Mouse (Mus musculus) embryonic facial prominence, embryonic 15.5 days (tissue): ENCODE measurements around the gene Il22ra1. TPM values are rescaled to one million over a fixed set of nuclear protein-coding genes. Genes with fewer than 3 reads are reported as not detected.
A peak's percentile ranks its signal among the peaks of the same experiment; 100 is the strongest.

Experiments
- ATAC-seq: fragments of 200-750 bp; cut with Nextera tagmentation; 2 replicates; pipeline ENCODE4 v1.8.0; 2017; ENCODE audit warnings: low read depth, moderate TSS enrichment; ENCODE audit not compliant: insufficient number of reproducible peaks, low FRiP score, low TSS enrichment
- H3K27ac ChIP-seq: fragments of 300-500 bp; sonication (generic); replicated peaks from 2 replicates; pipeline ENCODE4 v1.5.1; 2015; ENCODE audit warnings: mild to moderate bottlenecking, inconsistent platforms
- H3K27me3 ChIP-seq: fragments of 300-500 bp; sonication (generic); 2 replicates; pipeline ENCODE4 v1.6.1; 2015; ENCODE audit warnings: inconsistent platforms
- H3K36me3 ChIP-seq: fragments of 300-500 bp; sonication (generic); 2 replicates; pipeline ENCODE4 v1.6.1; 2015; ENCODE audit warnings: mild to moderate bottlenecking, inconsistent platforms
- H3K4me1 ChIP-seq: fragments of 300-500 bp; sonication (generic); 2 replicates; pipeline ENCODE4 v1.6.1; 2015; ENCODE audit warnings: inconsistent platforms
- H3K4me2 ChIP-seq: fragments of 300-500 bp; sonication (generic); replicated peaks from 2 replicates; pipeline ENCODE4 v1.6.1; 2015; ENCODE audit warnings: mild to moderate bottlenecking, inconsistent platforms
- H3K4me3 ChIP-seq: fragments of 300-500 bp; sonication (generic); replicated peaks from 2 replicates; pipeline ENCODE4 v1.5.1; 2015; ENCODE audit warnings: mild to moderate bottlenecking, inconsistent platforms
- H3K9ac ChIP-seq: fragments of 300-500 bp; sonication (generic); 2 replicates; pipeline ENCODE4 v1.6.1; 2015; ENCODE audit warnings: inconsistent platforms
- H3K9me3 ChIP-seq: fragments of 300-500 bp; sonication (generic); replicated peaks from 2 replicates; pipeline ENCODE4 v1.6.1; 2016; ENCODE audit warnings: inconsistent platforms
- WGBS: fragments of 180-500 bp; shearing (Covaris S2); methylation state at CpG from one replicate; pipeline ENCODE4 v1.1.7; 2015; 5-methylcytosine and 5-hydroxymethylcytosine counted together
- polyA plus RNA-seq: library from polyadenylated mRNA; unstranded; fragments of >200 nt; fragmentation: Nextera tagmentation; extraction: Ambion mirVana; gene quantifications from 2 replicates; pipeline ENCODE4 v1.2.1, GENCODE M21; 2015

Il22ra1 gene
- polyA plus RNA-seq = 0.62 and 1.1 TPM in 2 replicates

- H3K27ac ChIP-seq = 0 out of 2 replicates have a peak within 1 kb of the TSS, but pooled peaks have one; percentile 39
- H3K9me3 ChIP-seq = no peaks in the 10 kb centered on the region
- no peak within 1 kb of the TSS for H3K9ac ChIP-seq
- peak within 1 kb of the TSS; percentile 31 for H3K4me2 ChIP-seq
- peak within 1 kb of the TSS; percentile 15; the same call in 1 of the 2 replicates for H3K4me3 ChIP-seq
- WGBS = 45% methylated on average over 14 of the region's 14 CpGs
- 0 out of 2 replicates have a peak, but pooled peaks have one; percentile 27 for ATAC-seq
- H3K27me3 ChIP-seq = no peaks in the 10 kb centered on the region
- H3K4me1 ChIP-seq = peaks cover 19% of the 10 kb centered on the region
- no peaks in the 10 kb centered on the region for H3K36me3 ChIP-seq
These were observed at the start of gene Il22ra1 for GRCm38 (mm10) chr4:135727817-135728216. Gene Il22ra1, plus strand, starts transcription at chr4:135728172.

- peaks cover 7% of the 10 kb centered on the region; the same call in 1 of the 2 replicates for H3K4me1 ChIP-seq
- WGBS = 51% methylated on average over 4 of the region's 4 CpGs
- H3K9me3 ChIP-seq = no peaks in the 10 kb centered on the region
- H3K27me3 ChIP-seq = peaks cover 4% of the 10 kb centered on the region
- no peak for ATAC-seq
- H3K4me3 ChIP-seq = no peak overlapping the region
- no peaks in the 10 kb centered on the region for H3K36me3 ChIP-seq
- no peak overlapping the region for H3K27ac ChIP-seq
- H3K9ac ChIP-seq = no peak overlapping the region
- no peak overlapping the region for H3K4me2 ChIP-seq
These were observed 48.7 kb upstream of the Il22ra1 start for GRCm38 (mm10) chr4:135679316-135679715.

GRCm38 (mm10) chr4:135681789-135682188 lies 46.2 kb upstream of the Il22ra1 start:
- Histone ChIP-seq H3K4me3 (no peak overlapping the region), H3K27me3 (peaks cover 15% of the 10 kb centered on the region), H3K9me3 (no peaks in the 10 kb centered on the region), H3K4me1 (peaks cover 7% of the 10 kb centered on the region; the same call in 1 of the 2 replicates), H3K36me3 (no peaks in the 10 kb centered on the region), H3K9ac (no peak overlapping the region), H3K4me2 (no peak overlapping the region), H3K27ac (no peak overlapping the region)
- no peak for ATAC-seq
- WGBS = 73% methylated on average over 5 of the region's 5 CpGs

- Histone ChIP-seq H3K9me3 (no peaks in the 10 kb centered on the region), H3K27ac (no peak overlapping the region), H3K36me3 (no peaks in the 10 kb centered on the region), H3K4me1 (peaks cover 7% of the 10 kb centered on the region; the same call in 1 of the 2 replicates), H3K4me3 (no peak overlapping the region), H3K9ac (no peak overlapping the region), H3K27me3 (peaks cover 31% of the 10 kb centered on the region), H3K4me2 (no peak overlapping the region)
- no peak for ATAC-seq
- WGBS = 21% methylated on average over 4 of the region's 4 CpGs
These were observed 44.4 kb upstream of the Il22ra1 start for GRCm38 (mm10) chr4:135683553-135683952.

GRCm38 (mm10) chr4:135684731-135685130 lies 43.2 kb upstream of the Il22ra1 start:
- H3K4me1 ChIP-seq = peaks cover 7% of the 10 kb centered on the region; the same call in 1 of the 2 replicates
- H3K27ac ChIP-seq = no peak overlapping the region
- no peaks in the 10 kb centered on the region for H3K9me3 ChIP-seq
- 27% methylated on average over 3 of the region's 3 CpGs for WGBS
- no peak overlapping the region for H3K4me2 ChIP-seq
- no peak for ATAC-seq
- no peak overlapping the region for H3K4me3 ChIP-seq
- H3K9ac ChIP-seq = no peak overlapping the region
- no peaks in the 10 kb centered on the region for H3K36me3 ChIP-seq
- peaks cover 33% of the 10 kb centered on the region for H3K27me3 ChIP-seq

GRCm38 (mm10) chr4:135685906-135686567 lies 41.9 kb upstream of the Il22ra1 start, which contains the start of gene Ifnlr1:
Gene Ifnlr1, plus strand, starts transcription at chr4:135686287.
- H3K36me3 ChIP-seq = no peaks in the 10 kb centered on the region
- H3K27ac ChIP-seq = peak within 1 kb of the TSS; percentile 66
- H3K9ac ChIP-seq = peak within 1 kb of the TSS; percentile 48
- WGBS = under 1% methylated on average over 38 of the region's 41 CpGs
- H3K4me2 ChIP-seq = peak within 1 kb of the TSS; percentile 96
- peak within 1 kb of the TSS; percentile 59 for H3K4me3 ChIP-seq
- H3K9me3 ChIP-seq = no peaks in the 10 kb centered on the region
- H3K4me1 ChIP-seq = peaks cover 7% of the 10 kb centered on the region; the same call in 1 of the 2 replicates
- ATAC-seq = peak; percentile 64; the same call in 1 of the 2 replicates
- H3K27me3 ChIP-seq = peaks cover 33% of the 10 kb centered on the region

- H3K9ac ChIP-seq = peak overlapping the region; percentile 48
- H3K4me3 ChIP-seq = peak overlapping the region; percentile 59
- ATAC-seq = 0 out of 2 replicates have a peak, but pooled peaks have one; percentile 31
- WGBS = 1% methylated on average over 21 of the region's 21 CpGs
- peak overlapping the region; percentile 96 for H3K4me2 ChIP-seq
- H3K27me3 ChIP-seq = peaks cover 33% of the 10 kb centered on the region
- H3K27ac ChIP-seq = peak overlapping the region; percentile 66
- H3K36me3 ChIP-seq = no peaks in the 10 kb centered on the region
- peaks cover 7% of the 10 kb centered on the region; the same call in 1 of the 2 replicates for H3K4me1 ChIP-seq
- H3K9me3 ChIP-seq = no peaks in the 10 kb centered on the region
These were observed 41.4 kb upstream of the Il22ra1 start for GRCm38 (mm10) chr4:135686568-135686953.

GRCm38 (mm10) chr4:135689797-135690196 lies 38.2 kb upstream of the Il22ra1 start:
- Histone ChIP-seq H3K4me3 (no peak overlapping the region), H3K9me3 (no peaks in the 10 kb centered on the region), H3K27me3 (peaks cover 28% of the 10 kb centered on the region), H3K27ac (no peak overlapping the region), H3K9ac (no peak overlapping the region), H3K4me1 (peaks cover 4% of the 10 kb centered on the region; the same call in 1 of the 2 replicates), H3K4me2 (no peak overlapping the region), H3K36me3 (no peaks in the 10 kb centered on the region)
- 81% methylated on average over 7 of the region's 7 CpGs for WGBS
- ATAC-seq = no peak

- no peak overlapping the region for H3K4me3 ChIP-seq
- no peaks in the 10 kb centered on the region for H3K36me3 ChIP-seq
- no peak overlapping the region for H3K9ac ChIP-seq
- H3K27ac ChIP-seq = no peak overlapping the region
- no peak overlapping the region for H3K4me2 ChIP-seq
- H3K9me3 ChIP-seq = no peaks in the 10 kb centered on the region
- ATAC-seq = no peak
- peaks cover 25% of the 10 kb centered on the region for H3K27me3 ChIP-seq
- H3K4me1 ChIP-seq = peaks cover 4% of the 10 kb centered on the region; the same call in 1 of the 2 replicates
- WGBS = 72% methylated on average over 11 of the region's 11 CpGs
These were observed 37.7 kb upstream of the Il22ra1 start for GRCm38 (mm10) chr4:135690241-135690640.

- Histone ChIP-seq H3K4me3 (no peak overlapping the region), H3K27ac (no peak overlapping the region), H3K9ac (no peak overlapping the region), H3K27me3 (peaks cover 8% of the 10 kb centered on the region; the same call in 1 of the 2 replicates), H3K4me1 (no peaks in the 10 kb centered on the region), H3K36me3 (no peaks in the 10 kb centered on the region), H3K4me2 (no peak overlapping the region), H3K9me3 (no peaks in the 10 kb centered on the region)
- 71% methylated on average over 4 of the region's 4 CpGs for WGBS
- ATAC-seq = no peak
These were observed 35.1 kb upstream of the Il22ra1 start for GRCm38 (mm10) chr4:135692916-135693315.

- 76% methylated on average over 7 of the region's 7 CpGs for WGBS
- Histone ChIP-seq H3K36me3 (no peaks in the 10 kb centered on the region), H3K27ac (no peak overlapping the region), H3K9me3 (no peaks in the 10 kb centered on the region), H3K4me1 (no peaks in the 10 kb centered on the region), H3K4me2 (no peak overlapping the region), H3K4me3 (no peak overlapping the region), H3K9ac (no peak overlapping the region), H3K27me3 (no peaks in the 10 kb centered on the region)
- no peak for ATAC-seq
These were observed 29.5 kb upstream of the Il22ra1 start for GRCm38 (mm10) chr4:135698498-135698897.
